Mouse (Mus musculus): Measurements from ENCODE around the gene Rbks. TPM values are rescaled to one million over a fixed set of nuclear protein-coding genes. Genes with fewer than 3 reads are reported as not detected.
"Not testable (repeated sequence)": the region's sequence is repeated elsewhere in the genome, so short reads cannot be mapped to it uniquely, and the experiment has no call there.

The Rbks gene
- polyA plus RNA-seq, 1 experiment = 8.1 TPM

DNA sequence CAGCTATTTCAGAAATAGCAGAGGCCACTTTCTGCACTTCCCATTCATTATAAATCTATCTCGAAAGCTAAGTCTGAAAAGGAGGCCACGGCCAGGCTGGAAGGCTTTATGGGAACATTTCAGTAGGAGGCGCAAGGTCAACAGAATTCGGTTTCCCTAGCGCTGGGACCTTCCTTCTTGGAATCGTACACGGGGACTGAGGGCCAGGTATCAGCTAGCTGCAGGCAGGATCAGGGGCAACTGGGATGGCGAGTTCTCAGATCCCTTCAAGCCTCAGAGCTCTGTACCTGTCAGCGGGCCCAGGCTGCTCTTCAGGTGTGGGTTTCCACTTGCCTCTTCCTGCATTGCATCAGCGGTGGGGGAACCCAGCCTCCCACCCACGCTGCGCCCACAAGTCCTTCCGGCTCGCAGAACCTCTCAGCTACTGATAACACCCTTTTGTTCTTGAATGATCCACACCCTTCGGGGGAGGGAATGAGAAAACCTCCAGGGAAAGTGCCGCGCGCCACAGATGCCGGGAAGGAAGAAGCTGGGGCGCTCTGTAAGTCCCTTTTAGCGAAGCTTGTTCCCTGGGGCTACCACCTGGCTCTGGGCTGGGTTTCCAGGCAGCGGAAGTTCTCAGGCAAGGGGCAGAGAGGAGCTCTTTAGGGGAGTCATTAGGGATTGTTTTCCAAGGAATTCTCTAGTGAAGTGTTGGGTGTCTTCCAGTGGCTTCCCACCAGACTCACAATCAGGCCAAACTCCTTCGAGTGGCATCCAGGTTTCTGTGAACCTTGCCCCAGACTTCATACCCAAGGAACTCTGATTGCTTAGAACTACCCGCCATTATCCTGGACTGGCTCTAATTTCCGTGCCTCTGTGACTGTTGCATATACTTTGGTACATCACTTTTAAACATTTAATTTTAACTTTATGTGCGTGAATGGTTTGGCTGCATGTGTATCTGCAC is 100.7 kb downstream of the Rbks start, which contains the start of gene Mrpl33:
Mrpl33 (plus strand) TSS at position 455 of the 949 bp plus-strand sequence.
- WGBS = 11% methylated on average over 26 of the region's 26 CpGs
- TF ChIP-seq CTCF (IDR thresholded peaks at IDR 0.05; ENCODE audit: borderline replicate concordance, control insufficient read depth, extremely low read depth, insufficient read depth, low read length, poor library complexity) = no peak
- TF ChIP-seq POLR2A (IDR thresholded peaks at IDR 0.05; ENCODE audit: control insufficient read depth, extremely low read depth, insufficient read depth, low read length, poor library complexity) = no peak
- Histone ChIP-seq H3K36me3 (ENCODE audit: control insufficient read depth, insufficient read depth, low read length) (no peaks in the 10 kb centered on the region), H3K27me3 (ENCODE audit: control insufficient read depth, insufficient read depth, low read length) (no peaks in the 10 kb centered on the region), H3K4me1 (replicated peaks; ENCODE audit: control insufficient read depth, insufficient read depth, low read length) (peaks cover 13% of the 10 kb centered on the region), H3K4me3 (ENCODE audit: control insufficient read depth, insufficient read depth, low read length) (peak within 1 kb of the TSS; percentile 60), H3K27ac (ENCODE audit: control insufficient read depth, insufficient read depth, low read length) (peak within 1 kb of the TSS; percentile 25; the same call in 1 of the 2 replicates)
- peak; percentile 79 for DNase-seq

DNA sequence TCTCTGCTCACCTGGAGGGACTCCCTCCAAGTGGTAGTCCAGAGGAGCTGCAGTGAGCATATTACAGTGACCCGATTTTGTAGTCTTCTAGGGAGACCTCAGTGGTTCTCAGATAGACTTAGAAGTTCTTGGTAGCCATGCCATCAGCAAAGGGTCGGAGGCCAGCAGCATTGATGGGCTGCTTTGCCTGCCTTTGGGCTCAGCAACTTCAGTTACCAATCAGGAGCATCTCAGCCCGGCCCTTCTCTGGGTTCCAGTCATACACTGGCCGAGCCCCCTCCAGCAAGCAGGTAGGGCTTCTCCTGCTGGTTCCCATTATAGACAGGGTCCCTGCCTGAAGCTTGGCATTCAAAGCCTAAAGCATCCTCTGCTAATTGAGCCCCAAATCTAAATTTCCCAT is 101.6 kb downstream of the Rbks start:
- H3K36me3 ChIP-seq (ENCODE audit: control insufficient read depth, insufficient read depth, low read length) = no peaks in the 10 kb centered on the region
- H3K4me3 ChIP-seq (ENCODE audit: control insufficient read depth, insufficient read depth, low read length) = no peak overlapping the region
- WGBS = 92% methylated on average over 4 of the region's 4 CpGs
- DNase-seq = no peak
- H3K27me3 ChIP-seq (ENCODE audit: control insufficient read depth, insufficient read depth, low read length) = no peaks in the 10 kb centered on the region
- TF ChIP-seq POLR2A (IDR thresholded peaks at IDR 0.05; ENCODE audit: control insufficient read depth, extremely low read depth, insufficient read depth, low read length, poor library complexity) = no peak
- no peak for TF ChIP-seq CTCF (IDR thresholded peaks at IDR 0.05; ENCODE audit: borderline replicate concordance, control insufficient read depth, extremely low read depth, insufficient read depth, low read length, poor library complexity)
- peaks cover 13% of the 10 kb centered on the region for H3K4me1 ChIP-seq (replicated peaks; ENCODE audit: control insufficient read depth, insufficient read depth, low read length)
- no peak overlapping the region for H3K27ac ChIP-seq (ENCODE audit: control insufficient read depth, insufficient read depth, low read length)

DNA sequence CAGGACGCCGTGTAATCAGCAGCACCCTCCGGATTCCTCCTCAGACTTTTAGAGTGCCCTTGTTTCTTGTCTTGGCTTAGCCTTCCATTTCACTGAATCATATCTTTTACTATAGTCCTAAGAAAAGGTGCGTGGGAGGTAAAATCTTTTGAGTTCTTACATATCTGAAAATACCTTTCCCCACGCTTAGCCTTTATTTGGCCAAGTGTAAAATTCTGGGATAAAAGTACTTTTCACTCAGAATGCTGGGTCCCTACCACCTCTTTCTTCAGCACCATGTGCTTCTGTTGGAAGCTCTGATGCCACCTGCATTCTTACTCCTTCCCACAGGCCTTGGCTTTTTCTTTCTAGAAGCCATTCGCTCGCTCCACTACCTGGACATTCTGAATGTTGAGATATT is 106.3 kb downstream of the Rbks start:
- no peak for TF ChIP-seq CTCF (IDR thresholded peaks at IDR 0.05; ENCODE audit: borderline replicate concordance, control insufficient read depth, extremely low read depth, insufficient read depth, low read length, poor library complexity)
- no peak for TF ChIP-seq POLR2A (IDR thresholded peaks at IDR 0.05; ENCODE audit: control insufficient read depth, extremely low read depth, insufficient read depth, low read length, poor library complexity)
- H3K27ac ChIP-seq (ENCODE audit: control insufficient read depth, insufficient read depth, low read length) = no peak overlapping the region
- H3K4me1 ChIP-seq (replicated peaks; ENCODE audit: control insufficient read depth, insufficient read depth, low read length) = no peaks in the 10 kb centered on the region
- H3K4me3 ChIP-seq (ENCODE audit: control insufficient read depth, insufficient read depth, low read length) = no peak overlapping the region
- 96% methylated on average over 7 of the region's 7 CpGs for WGBS
- no peaks in the 10 kb centered on the region for H3K27me3 ChIP-seq (ENCODE audit: control insufficient read depth, insufficient read depth, low read length)
- DNase-seq = no peak
- no peaks in the 10 kb centered on the region for H3K36me3 ChIP-seq (ENCODE audit: control insufficient read depth, insufficient read depth, low read length)

DNA sequence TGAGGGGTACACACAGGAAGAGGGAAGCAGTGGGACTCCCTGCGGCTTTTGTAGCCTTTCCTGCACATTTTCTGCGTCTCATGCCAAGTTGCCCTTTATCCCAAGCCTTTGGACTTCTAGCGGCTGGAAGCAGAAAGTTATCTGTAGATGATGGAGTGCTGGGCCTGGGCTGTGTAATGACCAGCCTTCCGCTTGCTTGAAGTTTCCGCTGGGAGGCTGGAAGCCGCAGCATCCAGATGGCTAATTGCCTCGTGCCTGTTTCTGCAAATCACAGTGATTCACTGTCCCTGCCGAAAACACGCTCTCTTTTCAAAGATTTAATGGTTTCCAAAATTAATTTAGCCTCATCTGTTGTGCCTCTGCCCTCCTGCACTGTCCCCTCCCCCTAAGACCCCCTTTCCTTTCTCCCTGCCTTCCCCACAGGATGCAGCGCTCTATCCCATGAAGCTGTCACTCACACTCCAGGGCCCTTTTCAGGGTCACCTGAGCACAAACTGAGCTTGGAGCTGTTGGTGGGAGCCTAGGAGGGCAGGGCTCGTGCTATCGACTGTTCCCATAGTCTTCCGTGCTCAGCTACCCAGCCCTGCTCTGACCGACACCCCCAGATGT is 107.6 kb downstream of the Rbks start:
- Histone ChIP-seq H3K4me3 (ENCODE audit: control insufficient read depth, insufficient read depth, low read length) (no peak overlapping the region), H3K27ac (ENCODE audit: control insufficient read depth, insufficient read depth, low read length) (no peak overlapping the region), H3K4me1 (replicated peaks; ENCODE audit: control insufficient read depth, insufficient read depth, low read length) (no peaks in the 10 kb centered on the region), H3K27me3 (ENCODE audit: control insufficient read depth, insufficient read depth, low read length) (no peaks in the 10 kb centered on the region), H3K36me3 (ENCODE audit: control insufficient read depth, insufficient read depth, low read length) (no peaks in the 10 kb centered on the region)
- DNase-seq = no peak
- 94% methylated on average over 14 of the region's 14 CpGs for WGBS
- TF ChIP-seq POLR2A (IDR thresholded peaks at IDR 0.05; ENCODE audit: control insufficient read depth, extremely low read depth, insufficient read depth, low read length, poor library complexity) (no peak), CTCF (IDR thresholded peaks at IDR 0.05; ENCODE audit: borderline replicate concordance, control insufficient read depth, extremely low read depth, insufficient read depth, low read length, poor library complexity) (no peak)

DNA sequence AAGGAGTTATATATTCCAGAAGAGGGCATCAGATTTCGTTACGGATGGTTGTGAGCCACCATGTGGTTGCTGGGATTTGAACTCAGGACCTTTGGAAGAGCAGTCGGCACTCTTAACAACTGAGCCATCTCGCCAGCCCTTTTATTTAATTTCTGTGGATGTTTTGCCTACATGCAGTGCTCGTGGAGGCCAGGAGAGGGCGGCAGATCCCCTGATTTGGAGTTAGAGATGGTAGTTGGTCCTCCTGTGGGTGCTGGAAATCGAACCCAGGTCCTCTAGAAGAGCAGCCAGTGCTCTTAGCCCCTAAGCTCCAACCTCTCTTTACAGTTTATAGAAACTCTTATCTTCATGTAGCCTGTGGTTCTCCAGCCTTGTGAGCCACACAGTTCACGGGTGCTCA is 108.8 kb downstream of the Rbks start:
- H3K4me1 ChIP-seq (replicated peaks; ENCODE audit: control insufficient read depth, insufficient read depth, low read length); H3K27me3 ChIP-seq (ENCODE audit: control insufficient read depth, insufficient read depth, low read length); H3K4me3 ChIP-seq (ENCODE audit: control insufficient read depth, insufficient read depth, low read length); DNase-seq; H3K36me3 ChIP-seq (ENCODE audit: control insufficient read depth, insufficient read depth, low read length); H3K27ac ChIP-seq (ENCODE audit: control insufficient read depth, insufficient read depth, low read length): not testable (repeated sequence)
- 0 out of 2 replicates have a peak, but pooled peaks have one; percentile 26 for TF ChIP-seq CTCF (IDR thresholded peaks at IDR 0.05; ENCODE audit: borderline replicate concordance, control insufficient read depth, extremely low read depth, insufficient read depth, low read length, poor library complexity)
- 91% methylated on average over 8 of the region's 8 CpGs for whole genome bisulfite sequencing

DNA sequence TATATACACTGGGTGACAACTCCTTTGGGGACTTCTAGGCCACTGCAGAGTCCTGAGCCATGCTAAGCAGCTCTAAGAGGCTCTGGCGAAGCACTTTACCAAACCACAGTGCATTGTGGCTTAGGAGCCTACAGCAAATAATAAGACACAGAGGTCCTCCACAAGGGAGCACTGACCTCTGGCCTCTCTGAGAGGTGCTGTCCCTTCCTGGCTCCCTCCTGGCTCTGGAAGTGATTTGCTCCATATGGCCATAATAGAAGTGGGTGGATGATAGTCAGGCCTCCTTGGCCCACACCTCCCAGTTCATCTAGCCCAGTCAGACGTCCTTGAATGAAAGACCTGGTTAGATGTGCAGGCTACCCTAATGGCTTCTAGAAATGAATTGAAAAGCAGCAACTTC is 109.4 kb downstream of the Rbks start:
- no peak overlapping the region for H3K4me3 ChIP-seq (ENCODE audit: control insufficient read depth, insufficient read depth, low read length)
- H3K4me1 ChIP-seq (replicated peaks; ENCODE audit: control insufficient read depth, insufficient read depth, low read length) = no peaks in the 10 kb centered on the region
- no peak for TF ChIP-seq CTCF (IDR thresholded peaks at IDR 0.05; ENCODE audit: borderline replicate concordance, control insufficient read depth, extremely low read depth, insufficient read depth, low read length, poor library complexity)
- no peak for TF ChIP-seq POLR2A (IDR thresholded peaks at IDR 0.05; ENCODE audit: control insufficient read depth, extremely low read depth, insufficient read depth, low read length, poor library complexity)
- WGBS = 88% methylated on average over 2 of the region's 2 CpGs
- no peaks in the 10 kb centered on the region for H3K27me3 ChIP-seq (ENCODE audit: control insufficient read depth, insufficient read depth, low read length)
- DNase-seq = no peak
- H3K27ac ChIP-seq (ENCODE audit: control insufficient read depth, insufficient read depth, low read length) = no peak overlapping the region
- no peaks in the 10 kb centered on the region for H3K36me3 ChIP-seq (ENCODE audit: control insufficient read depth, insufficient read depth, low read length)

All from thymus, adult 2 months (tissue).